Mouse (Mus musculus): ENCODE results near the gene Cad.
"Not testable (repeated sequence)": the region's sequence is repeated elsewhere in the genome, so short reads cannot be mapped to it uniquely, and the experiment has no call there.

Cad gene

DNA sequence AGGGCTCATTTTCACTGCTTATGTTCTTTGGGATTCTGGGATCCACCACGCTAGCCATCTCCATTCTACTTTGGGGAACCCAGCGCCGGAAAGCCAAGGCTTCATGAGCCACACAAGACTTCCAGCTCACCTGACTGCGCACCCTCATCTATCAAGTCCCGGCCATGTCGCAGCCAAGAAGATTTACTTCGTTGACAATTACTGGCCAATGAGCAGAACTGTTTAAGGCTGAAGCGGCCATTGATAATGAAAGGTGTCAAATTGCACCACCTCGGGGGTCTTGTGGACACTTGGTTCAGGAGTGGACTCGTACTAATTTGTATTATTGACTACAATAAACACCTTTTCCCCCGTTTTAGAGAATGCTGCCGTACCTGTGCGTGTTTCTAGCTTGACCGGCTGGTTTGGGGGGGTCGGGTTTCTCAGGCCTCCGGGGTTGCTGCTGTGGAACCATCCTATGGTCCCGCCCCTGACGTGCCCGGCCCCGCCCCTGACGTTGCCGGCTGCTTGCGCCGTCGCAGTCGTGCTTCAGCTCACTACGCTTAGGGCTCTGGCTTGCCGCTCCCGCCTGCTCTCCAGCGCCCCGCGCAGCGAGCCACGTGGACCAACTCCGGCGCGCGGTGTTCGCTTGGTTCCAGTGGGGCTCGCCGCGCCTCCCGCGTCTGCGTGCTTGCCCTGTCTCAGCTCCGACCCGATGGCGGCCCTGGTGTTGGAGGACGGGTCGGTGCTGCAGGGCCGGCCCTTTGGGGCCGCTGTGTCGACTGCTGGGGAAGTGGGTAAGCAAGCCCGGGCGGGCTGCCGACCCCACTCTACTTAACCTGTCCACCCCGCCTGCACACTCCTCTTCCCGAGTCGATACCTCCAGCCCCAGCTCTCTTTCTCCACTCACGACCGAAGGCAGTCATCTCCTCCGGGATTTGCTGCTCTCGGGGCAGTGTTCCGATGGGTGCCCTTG is at the start of gene Cad:
Gene Cad (plus strand): TSS at position 520 of the 955 bp plus-strand sequence.
- DNase-seq (ENCODE audit: extremely low read depth, low read depth, low spot score), result no peak

DNA sequence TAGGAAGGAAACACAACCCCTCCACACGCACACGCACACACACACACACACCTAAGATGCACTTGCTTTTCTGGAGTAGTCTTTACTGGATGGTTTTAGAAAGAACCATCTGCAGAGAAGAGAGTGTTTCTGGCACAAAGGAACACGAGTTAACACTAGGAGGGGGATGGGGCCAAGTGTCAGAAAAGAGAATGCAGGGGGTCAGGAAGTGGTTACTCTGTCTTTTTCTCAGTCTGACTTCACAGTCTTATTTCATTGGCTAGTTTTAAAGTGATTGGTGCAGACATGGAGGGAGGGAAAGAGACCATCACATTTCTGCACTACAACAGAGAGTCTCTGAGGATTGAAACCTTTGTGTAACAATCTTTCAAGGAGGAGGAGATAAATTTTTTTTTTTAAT is 41.8 kb upstream of the Cad start:
- no peak for DNase-seq (ENCODE audit: extremely low read depth, low read depth, low spot score)

- DNase-seq (ENCODE audit: extremely low read depth, low read depth, low spot score), result no peak
Measured at GRCm38 (mm10) chr5:31015913-31016312, 38.7 kb upstream of the Cad start.

- DNase-seq (ENCODE audit: extremely low read depth, low read depth, low spot score), result not testable (repeated sequence)
Measured at GRCm38 (mm10) chr5:31021790-31022189, 32.8 kb upstream of the Cad start.

DNA sequence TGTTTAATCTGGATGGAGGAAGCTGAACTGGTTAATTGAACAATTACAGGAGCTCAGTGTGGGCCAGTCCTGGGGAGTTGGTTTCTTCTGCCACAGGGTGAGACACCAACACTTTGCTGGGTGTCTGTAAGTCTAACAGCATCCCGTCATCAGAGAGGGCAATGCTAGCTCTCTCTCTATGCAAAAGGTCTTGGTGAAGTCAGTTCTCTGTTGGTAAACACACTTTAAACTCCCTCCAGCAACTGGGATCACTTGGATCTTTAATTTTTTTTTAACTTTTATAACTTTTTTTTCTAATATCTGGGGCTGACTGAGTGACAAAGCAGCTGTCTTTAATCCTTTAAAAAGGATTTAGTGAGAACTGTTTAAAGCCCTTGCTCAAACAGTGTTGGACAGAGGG is 31.9 kb upstream of the Cad start:
- no peak for DNase-seq (ENCODE audit: extremely low read depth, low read depth, low spot score)

DNA sequence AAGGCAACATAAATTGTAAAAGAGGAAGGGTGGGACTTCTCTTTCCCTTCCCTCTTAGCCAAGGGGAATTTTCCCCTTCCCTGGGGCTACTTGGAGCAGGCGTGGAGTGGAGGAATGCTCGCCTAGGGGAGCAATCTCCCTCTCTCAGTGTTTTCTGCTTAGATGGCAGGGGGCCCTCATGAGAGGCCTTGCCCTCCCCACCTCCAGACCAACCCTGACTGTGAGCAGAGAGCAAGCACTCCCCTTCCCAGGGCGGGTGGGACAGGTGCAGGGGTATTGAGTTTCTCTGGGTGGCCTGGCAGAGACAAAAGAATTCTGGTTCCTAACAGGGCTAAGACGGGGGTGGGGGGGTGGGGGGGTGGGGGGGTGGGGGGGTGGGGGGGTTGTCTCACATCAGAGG is 31.3 kb upstream of the Cad start:
- DNase-seq (ENCODE audit: extremely low read depth, low read depth, low spot score), result no peak

- no peak for DNase-seq (ENCODE audit: extremely low read depth, low read depth, low spot score)
Measured at GRCm38 (mm10) chr5:31024641-31025040, 29.9 kb upstream of the Cad start.

GRCm38 (mm10) chr5:31030926-31031325 is 23.7 kb upstream of the Cad start:
- no peak for DNase-seq (ENCODE audit: extremely low read depth, low read depth, low spot score)

- DNase-seq (ENCODE audit: extremely low read depth, low read depth, low spot score), result no peak
Measured at GRCm38 (mm10) chr5:31031508-31031907, 23.1 kb upstream of the Cad start.

DNA sequence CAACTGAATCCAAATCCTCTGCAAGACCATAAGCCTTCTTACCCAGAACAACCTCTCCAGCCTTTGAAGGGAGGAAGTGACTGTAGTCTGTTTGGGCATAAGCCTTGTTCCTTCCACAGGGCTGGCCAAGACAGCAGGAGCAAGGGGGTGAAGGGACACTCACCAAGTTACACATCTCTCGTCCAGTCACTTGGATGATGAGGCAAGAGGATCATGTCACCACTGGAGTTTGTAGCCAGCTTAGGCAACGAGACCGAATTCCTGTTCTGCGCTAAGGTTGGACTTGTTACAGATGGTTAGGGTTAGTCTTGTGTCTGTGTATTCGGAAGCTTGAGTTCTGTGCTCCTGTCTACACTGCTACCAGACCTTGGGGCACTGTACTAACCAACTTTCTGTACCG is 19.9 kb upstream of the Cad start:
- peak; percentile 52 for DNase-seq (ENCODE audit: extremely low read depth, low read depth, low spot score)

DNA sequence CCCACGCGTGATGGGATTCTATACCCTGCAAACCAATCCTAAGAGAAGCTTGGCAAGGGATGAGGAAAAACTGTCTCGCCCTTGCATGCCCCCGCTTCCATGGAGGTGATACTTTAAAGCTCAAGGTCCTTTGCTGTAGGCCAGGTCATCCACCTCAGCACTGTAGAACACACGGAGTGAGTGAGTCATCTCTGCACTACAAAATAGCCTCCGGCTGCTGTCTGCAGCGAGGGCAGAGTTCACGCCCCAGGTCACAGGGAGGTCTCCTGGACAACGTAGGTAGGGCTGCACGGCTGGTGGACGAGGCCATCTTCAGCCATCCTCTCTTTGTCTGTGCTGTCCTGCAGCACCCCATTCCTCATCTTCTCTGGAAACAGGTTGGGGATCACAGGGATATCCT is 18.0 kb upstream of the Cad start:
- DNase-seq (ENCODE audit: extremely low read depth, low read depth, low spot score), result not testable (repeated sequence)

- DNase-seq (ENCODE audit: extremely low read depth, low read depth, low spot score), result no peak
Measured at GRCm38 (mm10) chr5:31038171-31038845, 16.3 kb upstream of the Cad start.

GRCm38 (mm10) chr5:31046416-31046815 is 8.2 kb upstream of the Cad start:
- DNase-seq (ENCODE audit: extremely low read depth, low read depth, low spot score), result peak; percentile 95

- no peak for DNase-seq (ENCODE audit: extremely low read depth, low read depth, low spot score)
Measured at GRCm38 (mm10) chr5:31047074-31047473, 7.5 kb upstream of the Cad start.

GRCm38 (mm10) chr5:31047848-31048762 is 6.5 kb upstream of the Cad start, which contains the start of gene Atraid:
Atraid (plus strand) TSS chr5:31048312.
- DNase-seq (ENCODE audit: extremely low read depth, low read depth, low spot score), result peak; percentile 62

DNA sequence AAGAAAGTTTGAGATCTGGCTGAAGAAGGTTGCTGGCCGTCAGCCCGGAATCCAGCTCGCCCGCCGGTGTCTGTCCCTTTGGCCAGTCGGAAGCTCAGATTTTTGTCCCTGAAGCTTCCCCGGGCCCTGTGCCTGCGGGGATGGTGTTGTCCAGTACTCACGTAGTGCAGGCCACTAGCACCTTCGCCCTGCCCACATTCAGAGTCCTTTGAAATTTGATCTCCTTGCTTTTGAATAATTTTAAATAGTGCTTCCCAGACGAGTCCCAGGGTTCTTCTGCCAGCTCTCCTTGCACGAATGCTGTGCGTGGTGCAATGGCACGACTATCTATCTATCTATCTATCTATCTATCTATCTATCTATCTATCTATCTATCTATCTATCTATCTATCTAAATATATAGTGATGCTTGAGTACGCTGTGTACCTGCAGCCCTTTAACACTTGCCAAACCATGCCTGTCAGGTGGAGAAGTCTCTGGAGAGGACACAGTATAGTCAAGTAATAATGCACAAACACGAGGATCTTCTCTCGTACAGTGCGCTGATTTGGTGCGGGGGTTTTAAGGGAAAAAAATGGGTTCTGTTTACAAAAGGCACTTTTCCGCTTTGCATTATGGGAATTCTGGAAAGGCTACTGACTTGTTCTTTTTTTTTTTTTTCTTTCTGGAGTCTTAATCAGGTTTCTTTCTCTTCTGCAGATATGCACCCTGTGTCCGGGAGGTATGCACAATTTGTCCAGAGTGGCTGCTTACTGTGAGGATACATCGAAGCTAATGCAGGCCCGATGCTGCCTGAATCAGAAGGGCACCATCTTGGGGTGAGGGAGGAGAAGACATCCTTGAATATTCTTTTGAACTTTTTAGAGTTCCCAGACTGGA is 5.6 kb upstream of the Cad start, which contains the start of gene Slc5a6:
Gene Slc5a6 (minus strand): TSS at position 162 of the 879 bp plus-strand sequence.
- DNase-seq (ENCODE audit: extremely low read depth, low read depth, low spot score), result no peak

DNA sequence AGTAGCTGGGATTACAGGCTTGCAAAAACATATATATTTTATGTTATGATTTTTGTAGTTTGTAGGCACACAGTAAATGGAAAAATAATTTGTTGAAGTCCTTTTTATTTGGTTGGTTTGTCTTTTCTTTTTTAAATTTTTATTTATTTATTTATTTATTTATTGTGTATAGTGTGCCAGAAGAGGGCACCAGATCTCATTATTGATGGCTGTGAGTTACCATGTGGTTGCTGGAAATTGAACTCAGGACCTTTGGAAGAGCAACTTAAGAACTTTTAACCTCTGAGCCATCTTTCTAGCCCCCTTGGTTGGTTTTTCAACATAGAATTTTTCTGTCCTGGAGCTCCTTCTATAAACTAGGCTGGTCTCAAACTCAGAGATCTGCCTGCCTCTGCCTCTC is 4.2 kb upstream of the Cad start:
- no peak for DNase-seq (ENCODE audit: extremely low read depth, low read depth, low spot score)

- DNase-seq (ENCODE audit: extremely low read depth, low read depth, low spot score), result not testable (repeated sequence)
Measured at GRCm38 (mm10) chr5:31053728-31054127, 852 bp upstream of the Cad start.

DNA sequence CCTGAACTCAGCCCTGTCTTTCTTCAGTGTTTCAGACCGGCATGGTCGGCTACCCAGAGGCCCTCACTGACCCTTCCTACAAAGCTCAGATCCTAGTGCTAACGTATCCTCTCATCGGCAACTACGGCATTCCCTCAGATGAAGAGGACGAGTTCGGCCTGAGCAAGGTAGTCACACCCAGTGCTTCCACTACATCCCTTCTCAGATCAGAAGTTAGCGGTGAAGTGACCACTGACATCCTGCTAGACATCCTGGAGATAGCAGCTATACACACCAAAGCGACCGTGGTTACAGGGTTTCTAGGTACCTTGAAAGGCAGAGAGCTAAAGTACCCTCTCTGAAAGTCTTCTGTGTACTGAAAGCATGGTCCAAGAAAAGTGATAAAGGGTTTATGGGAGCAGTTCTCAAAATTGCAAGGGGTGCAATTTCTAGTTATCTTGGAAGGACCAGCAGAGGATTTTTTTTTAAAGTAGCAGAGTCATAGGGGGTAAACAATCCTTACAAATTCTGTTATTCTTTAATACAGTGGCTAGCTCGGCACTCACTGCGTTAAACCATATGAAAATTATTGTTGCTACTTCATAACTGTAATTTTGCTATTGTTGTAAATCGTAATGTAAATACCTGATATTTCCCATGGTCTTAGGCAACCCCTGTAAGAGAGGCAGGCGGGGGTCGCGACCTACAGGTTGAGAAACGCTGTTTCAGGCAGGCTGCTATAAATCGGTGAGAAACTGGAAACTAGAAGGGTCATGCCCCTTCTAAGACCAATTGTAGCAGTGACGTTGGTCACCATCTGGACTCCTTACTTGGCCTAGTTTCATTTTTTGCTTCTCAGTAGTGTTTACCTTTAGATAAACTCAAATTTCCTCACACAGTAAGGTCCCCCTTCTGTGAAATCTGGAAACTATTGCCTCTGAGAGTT is 898 bp downstream of the Cad start:
- no peak for DNase-seq (ENCODE audit: extremely low read depth, low read depth, low spot score)

Data from fat pad, adult 2 months (tissue).